Mouse (Mus musculus): Measurements from ENCODE around the gene Rfx2.

DNA sequence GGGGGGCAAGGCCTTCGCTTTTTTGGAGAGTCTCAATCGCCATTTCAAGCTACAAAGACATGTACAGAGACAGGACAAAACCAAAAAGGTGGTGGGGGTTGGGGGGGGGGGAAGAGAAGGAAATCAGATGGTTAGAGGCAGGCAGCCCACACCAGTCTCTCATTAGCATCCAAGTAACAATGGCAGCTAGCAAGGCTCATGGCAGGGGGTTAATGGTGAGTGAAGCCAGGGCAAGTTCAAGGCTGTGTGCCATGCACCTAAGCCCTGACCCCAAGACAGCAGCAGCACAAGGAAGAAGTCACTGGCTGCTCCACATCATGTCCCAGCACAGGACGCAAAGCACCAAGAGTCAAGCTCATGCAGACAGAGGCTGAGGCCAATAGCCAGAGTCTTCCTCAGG lies 31.5 kb downstream of the Rfx2 start:
- TF ChIP-seq EP300 (optimal IDR thresholded peaks at IDR 0.05), result no peak
- TF ChIP-seq CTCF (IDR thresholded peaks at IDR 0.05; ENCODE audit: low read depth), result no peak
